Mouse (Mus musculus) midbrain, embryonic 13.5 days (tissue): ENCODE measurements around the gene Mroh8. TPM values are rescaled to one million over a fixed set of nuclear protein-coding genes. Genes with fewer than 3 reads are reported as not detected.
"Not testable (repeated sequence)": the region's sequence is repeated elsewhere in the genome, so short reads cannot be mapped to it uniquely, and the experiment has no call there.

Source experiments
- ATAC-seq: fragments of 200-750 bp; cut with Nextera tagmentation; 2 replicates; pipeline ENCODE4 v1.8.0; 2017; ENCODE audit warnings: mild to moderate bottlenecking, moderate TSS enrichment, moderate library complexity
- H3K27ac ChIP-seq: fragments of 300-500 bp; sonication (generic); 2 replicates; pipeline ENCODE4 v1.5.1; 2015; ENCODE audit warnings: inconsistent platforms, mild to moderate bottlenecking, moderate library complexity
- H3K27me3 ChIP-seq: fragments of 300-500 bp; sonication (generic); 2 replicates; pipeline ENCODE4 v1.6.1; 2015; ENCODE audit warnings: mild to moderate bottlenecking, inconsistent platforms
- H3K36me3 ChIP-seq: fragments of 300-500 bp; sonication (generic); 2 replicates; pipeline ENCODE4 v1.6.1; 2015; ENCODE audit warnings: mild to moderate bottlenecking, inconsistent platforms
- H3K4me1 ChIP-seq: fragments of 300-500 bp; sonication (generic); replicated peaks from 2 replicates; pipeline ENCODE4 v1.6.1; 2015; ENCODE audit warnings: inconsistent platforms
- H3K4me2 ChIP-seq: fragments of 300-500 bp; sonication (generic); replicated peaks from 2 replicates; pipeline ENCODE4 v1.6.1; 2015; ENCODE audit warnings: moderate library complexity, mild to moderate bottlenecking, inconsistent platforms
- H3K4me3 ChIP-seq: fragments of 300-500 bp; sonication (generic); replicated peaks from 2 replicates; pipeline ENCODE4 v1.5.1; 2015; ENCODE audit warnings: mild to moderate bottlenecking, inconsistent platforms
- H3K9ac ChIP-seq: fragments of 300-500 bp; sonication (generic); replicated peaks from 2 replicates; pipeline ENCODE4 v1.6.1; 2015; ENCODE audit warnings: mild to moderate bottlenecking, inconsistent platforms
- H3K9me3 ChIP-seq: fragments of 300-500 bp; sonication (generic); 2 replicates; pipeline ENCODE4 v1.6.1; 2016; ENCODE audit warnings: mild to moderate bottlenecking, inconsistent platforms
- WGBS: fragments of 180-500 bp; shearing (Covaris S2); methylation state at CpG from one replicate; pipeline ENCODE4 v1.1.7; 2015; 5-methylcytosine and 5-hydroxymethylcytosine counted together
- polyA plus RNA-seq: library from polyadenylated mRNA; unstranded; fragments of >200 nt; fragmentation: Nextera tagmentation; extraction: Ambion mirVana; gene quantifications from 2 replicates; pipeline ENCODE4 v1.2.1, GENCODE M21; 2015

Mroh8 gene
- polyA plus RNA-seq, 1 experiment from 2014 or later: 0.43 TPM

DNA sequence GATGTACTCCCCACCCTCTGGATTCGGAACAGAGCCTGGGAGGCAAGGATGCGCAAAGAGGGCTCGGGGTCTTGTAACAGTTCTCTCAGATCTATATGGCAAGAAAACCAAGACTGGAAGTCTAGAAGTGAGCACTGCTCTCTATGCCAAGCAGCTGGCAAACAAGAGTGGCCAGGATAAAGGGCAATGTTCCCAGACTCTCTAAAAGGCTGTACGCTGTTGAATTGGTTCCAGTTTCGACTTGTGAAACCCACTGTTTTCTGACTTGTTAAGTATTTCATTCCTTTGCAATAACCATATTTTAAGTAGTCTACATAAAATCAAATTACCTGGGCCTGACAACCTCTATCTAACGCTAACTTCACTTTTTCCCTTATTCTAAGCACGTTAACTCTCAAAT lies 67.6 kb downstream of the Mroh8 start:
- 97% methylated on average over 7 of the region's 7 CpGs for WGBS
- no peak for ATAC-seq
- no peaks in the 10 kb centered on the region for H3K4me1 ChIP-seq

DNA sequence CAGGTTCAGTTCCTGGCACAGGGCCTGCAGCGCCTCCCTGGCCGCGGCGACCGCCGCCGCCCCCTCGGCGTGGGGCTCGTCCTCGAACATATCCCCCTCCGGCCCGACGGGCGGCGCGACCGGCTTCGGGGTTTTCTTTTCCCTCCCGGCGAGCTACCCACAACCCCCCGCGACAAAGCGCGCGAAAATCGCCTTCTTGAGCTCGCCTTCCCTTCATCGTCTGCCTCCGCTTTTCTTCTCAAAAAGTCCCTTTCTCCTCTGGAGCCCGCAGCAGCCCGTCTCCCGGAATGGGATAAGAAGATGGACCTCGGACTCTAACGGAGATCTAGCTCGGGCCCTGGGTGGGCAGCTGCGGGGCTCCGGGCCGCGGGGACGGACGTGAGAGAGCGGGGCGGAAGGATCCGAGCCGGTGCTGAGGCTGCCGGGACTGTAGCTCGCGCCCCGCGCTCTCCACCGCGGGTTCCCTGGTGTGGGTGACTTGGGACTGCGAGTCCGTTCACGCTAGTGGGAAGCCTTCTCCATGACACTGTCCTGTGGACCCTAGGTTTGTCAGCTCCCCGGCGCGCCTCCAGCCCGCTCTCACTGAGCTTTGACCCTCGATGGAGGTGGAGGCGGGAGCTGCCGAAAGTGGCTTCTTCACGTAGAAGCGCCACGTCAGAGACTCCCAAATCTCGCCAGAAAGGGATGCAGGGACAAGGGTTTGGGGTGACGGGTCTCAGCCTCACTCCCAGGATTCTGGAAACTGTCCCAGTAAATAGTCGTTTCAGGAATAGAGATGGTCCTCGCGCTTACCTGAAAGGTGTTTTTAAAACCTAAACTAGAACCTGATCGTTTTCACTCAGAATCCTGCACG lies 74.8 kb downstream of the Mroh8 start, which contains the start of gene Rbl1:
Gene Rbl1, minus strand, starts transcription at position 169 of the 853 bp plus-strand sequence.
- Histone ChIP-seq H3K9me3 (no peaks in the 10 kb centered on the region), H3K4me1 (peaks cover 22% of the 10 kb centered on the region), H3K4me3 (peak within 1 kb of the TSS; percentile 82), H3K27ac (peak within 1 kb of the TSS; percentile 98), H3K4me2 (peak within 1 kb of the TSS; percentile 72), H3K27me3 (no peaks in the 10 kb centered on the region), H3K9ac (peak within 1 kb of the TSS; percentile 81), H3K36me3 (0 out of 2 replicates have a peak, but pooled peaks cover 3% of the 10 kb centered on the region)
- 2% methylated on average over 71 of the region's 73 CpGs for WGBS
- peak; percentile 90 for ATAC-seq

More for the DNA sequence above, 67.6 kb downstream of the Mroh8 start:
- Histone ChIP-seq H3K36me3 (no peaks in the 10 kb centered on the region), H3K9me3 (no peaks in the 10 kb centered on the region), H3K4me2 (no peak overlapping the region), H3K27me3 (no peaks in the 10 kb centered on the region), H3K27ac (no peak overlapping the region), H3K9ac (no peak overlapping the region), H3K4me3 (no peak overlapping the region)

DNA sequence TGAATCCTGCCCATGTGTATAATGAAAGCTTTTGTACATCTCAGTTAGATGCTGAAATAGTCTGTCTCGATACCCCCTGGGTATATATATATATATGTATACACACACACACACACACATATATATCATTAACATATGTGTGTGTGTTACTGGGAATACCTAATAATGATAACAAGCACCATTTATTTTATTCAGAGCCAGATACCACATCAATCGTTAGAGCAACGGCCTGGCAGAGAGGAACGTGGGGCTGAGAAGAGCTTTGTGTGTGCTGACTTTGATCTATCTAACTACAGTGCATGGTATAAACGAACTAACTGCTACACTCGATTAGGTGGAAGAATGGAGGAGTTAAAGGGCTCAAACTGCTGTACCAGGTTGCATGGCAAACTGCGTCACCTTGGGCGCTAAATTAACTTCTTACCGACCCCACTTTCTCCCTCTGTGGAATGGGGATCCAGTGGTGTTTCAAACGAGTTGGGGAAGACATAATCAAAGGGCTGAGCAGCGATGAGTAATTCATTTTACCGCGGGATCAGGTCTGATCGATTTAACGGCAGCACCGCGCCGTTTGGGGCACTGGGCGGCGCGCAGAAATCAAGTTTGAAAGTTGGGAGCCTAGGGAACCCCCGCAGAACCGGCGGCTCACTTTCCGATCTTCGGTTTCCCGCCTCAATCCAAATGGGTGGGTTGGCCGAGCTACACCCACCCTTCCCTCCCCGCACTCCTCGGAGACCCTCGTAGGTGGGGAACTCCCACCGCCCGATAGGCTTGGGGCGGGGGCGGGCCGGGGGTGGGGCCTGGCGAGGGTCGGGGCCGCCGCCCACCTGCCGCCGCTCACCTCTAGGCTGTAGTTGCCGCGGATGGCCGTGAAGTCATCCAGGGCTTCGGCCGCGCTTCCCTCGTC lies 75.6 kb downstream of the Mroh8 start:
- Histone ChIP-seq H3K4me2 (peak overlapping the region; percentile 72), H3K36me3 (peaks cover 11% of the 10 kb centered on the region), H3K27me3 (no peaks in the 10 kb centered on the region), H3K4me1 (peaks cover 22% of the 10 kb centered on the region), H3K9ac (peak overlapping the region; percentile 81), H3K4me3 (peak overlapping the region; percentile 82), H3K9me3 (no peaks in the 10 kb centered on the region), H3K27ac (peak overlapping the region; percentile 98)
- ATAC-seq: peak; percentile 87
- 1% methylated on average over 40 of the region's 49 CpGs for WGBS

DNA sequence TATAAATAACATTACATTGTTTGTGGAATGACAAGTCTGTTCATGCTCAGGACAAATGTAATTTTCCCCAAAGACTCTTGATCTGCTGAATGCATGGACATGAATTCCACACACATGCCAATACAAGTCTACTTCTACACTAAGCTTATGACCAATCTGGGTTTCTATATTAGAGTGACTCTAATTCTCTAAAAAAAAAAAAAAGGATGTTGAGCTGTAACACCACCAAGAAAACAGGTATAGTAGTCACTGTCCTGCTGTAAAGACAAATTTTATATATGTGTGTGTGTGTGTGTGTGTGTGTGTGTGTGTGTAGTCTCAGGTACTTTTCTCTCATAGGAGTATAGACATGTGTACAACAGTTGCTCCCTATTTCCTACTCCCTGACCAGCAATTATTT lies 76.3 kb downstream of the Mroh8 start:
- no peak for ATAC-seq
- Histone ChIP-seq H3K36me3 (peaks cover 15% of the 10 kb centered on the region), H3K4me2 (peak overlapping the region; percentile 72), H3K9me3 (no peaks in the 10 kb centered on the region), H3K4me3 (peak overlapping the region; percentile 82), H3K9ac (peak overlapping the region; percentile 81; the same call in 1 of the 2 replicates), H3K4me1 (peaks cover 22% of the 10 kb centered on the region), H3K27me3 (no peaks in the 10 kb centered on the region), H3K27ac (no peak overlapping the region)

DNA sequence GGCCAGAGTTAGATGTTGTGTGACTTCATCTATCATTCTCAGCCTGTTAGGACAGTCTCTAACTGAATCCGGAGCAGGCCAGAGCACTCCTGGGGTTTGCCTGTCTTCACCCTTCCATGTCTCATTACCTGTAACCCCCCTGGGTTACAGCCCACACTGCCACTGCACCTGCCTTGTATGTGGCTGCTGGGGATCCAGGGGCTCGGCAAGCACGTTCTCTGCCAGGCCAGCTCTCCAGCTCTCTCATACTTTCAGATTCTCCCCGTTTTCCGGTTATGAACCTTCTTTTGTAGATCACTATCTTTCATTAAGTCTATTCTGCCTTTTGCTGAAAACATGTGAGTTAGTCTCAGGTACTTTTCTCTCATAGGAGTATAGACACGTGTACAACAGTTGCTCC lies 77.0 kb downstream of the Mroh8 start:
- H3K27me3 ChIP-seq: no peaks in the 10 kb centered on the region
- 82% methylated on average over 6 of the region's 6 CpGs for WGBS
- no peak overlapping the region for H3K4me3 ChIP-seq
- H3K9ac ChIP-seq: no peak overlapping the region; the same call in 1 of the 2 replicates
- ATAC-seq: no peak
- peaks cover 18% of the 10 kb centered on the region for H3K36me3 ChIP-seq
- no peaks in the 10 kb centered on the region for H3K9me3 ChIP-seq
- H3K27ac ChIP-seq: no peak overlapping the region
- peaks cover 22% of the 10 kb centered on the region for H3K4me1 ChIP-seq
- peak overlapping the region; percentile 72 for H3K4me2 ChIP-seq

DNA sequence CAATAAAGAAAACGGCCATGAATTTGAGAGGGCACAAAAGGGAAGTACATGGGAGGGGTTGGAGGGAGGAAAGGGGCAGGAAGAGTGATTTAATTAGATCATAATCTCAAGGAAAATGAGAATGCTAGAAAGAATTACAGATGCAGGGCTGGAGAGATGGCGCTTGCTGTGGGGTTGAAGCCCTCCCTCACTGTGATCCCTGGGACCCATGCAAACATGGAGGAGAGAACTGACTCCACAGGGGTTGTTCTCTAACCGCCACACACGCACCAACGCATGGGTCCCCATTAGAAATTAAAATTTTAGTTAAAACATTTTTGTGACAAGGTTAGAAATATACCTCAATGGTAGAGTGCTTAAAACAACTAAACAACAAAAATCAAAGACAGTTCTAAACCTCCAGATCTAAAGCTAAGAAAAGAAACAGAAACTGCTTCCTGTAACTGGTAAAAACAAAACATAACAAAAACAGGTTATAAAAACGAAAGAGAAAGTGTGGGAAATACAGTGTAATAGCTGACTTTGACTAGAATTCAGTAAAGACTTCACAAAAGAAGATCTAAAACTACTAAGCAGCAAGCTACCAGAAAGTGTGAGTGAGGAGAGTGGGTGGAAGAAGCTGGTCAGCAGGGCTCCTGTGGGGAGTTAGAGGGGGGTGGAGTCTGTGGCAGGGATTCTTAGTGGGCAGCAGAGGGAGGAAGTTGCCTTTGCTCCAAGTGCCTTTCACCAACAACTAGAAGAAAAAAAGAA lies 78.1 kb downstream of the Mroh8 start:
- no peak overlapping the region for H3K27ac ChIP-seq
- H3K36me3 ChIP-seq: peaks cover 27% of the 10 kb centered on the region
- H3K27me3 ChIP-seq: no peaks in the 10 kb centered on the region
- H3K4me3 ChIP-seq: no peak overlapping the region
- H3K9me3 ChIP-seq: no peaks in the 10 kb centered on the region
- no peak overlapping the region for H3K9ac ChIP-seq
- WGBS: 84% methylated on average over 6 of the region's 6 CpGs
- H3K4me1 ChIP-seq: peaks cover 22% of the 10 kb centered on the region
- no peak for ATAC-seq
- no peak overlapping the region for H3K4me2 ChIP-seq

DNA sequence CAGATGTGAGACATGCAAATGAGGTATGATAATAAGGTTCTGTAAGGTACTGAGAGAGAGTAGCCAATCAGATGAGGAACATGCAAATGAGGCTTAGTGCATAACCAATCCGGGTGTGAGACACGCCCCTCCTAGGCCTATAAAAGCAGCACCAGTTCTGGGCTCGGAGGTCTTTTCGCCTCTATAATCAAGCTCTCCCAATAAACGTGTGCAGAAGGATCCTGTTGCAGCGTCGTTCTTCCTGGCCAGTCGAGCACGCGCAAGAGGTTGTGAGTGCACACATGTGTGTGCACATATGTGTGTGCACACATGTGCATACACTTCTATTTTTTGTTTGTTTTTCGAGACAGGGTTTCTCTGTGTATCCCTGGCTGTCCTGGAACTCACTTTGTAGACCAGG lies 80.9 kb downstream of the Mroh8 start:
- H3K9ac ChIP-seq, H3K9me3 ChIP-seq, H3K27ac ChIP-seq, H3K27me3 ChIP-seq, H3K4me2 ChIP-seq, ATAC-seq, H3K4me3 ChIP-seq: not testable (repeated sequence)
- Histone ChIP-seq H3K4me1 (peaks cover 13% of the 10 kb centered on the region), H3K36me3 (peaks cover 52% of the 10 kb centered on the region)
- 97% methylated on average over 11 of the region's 11 CpGs for WGBS

DNA sequence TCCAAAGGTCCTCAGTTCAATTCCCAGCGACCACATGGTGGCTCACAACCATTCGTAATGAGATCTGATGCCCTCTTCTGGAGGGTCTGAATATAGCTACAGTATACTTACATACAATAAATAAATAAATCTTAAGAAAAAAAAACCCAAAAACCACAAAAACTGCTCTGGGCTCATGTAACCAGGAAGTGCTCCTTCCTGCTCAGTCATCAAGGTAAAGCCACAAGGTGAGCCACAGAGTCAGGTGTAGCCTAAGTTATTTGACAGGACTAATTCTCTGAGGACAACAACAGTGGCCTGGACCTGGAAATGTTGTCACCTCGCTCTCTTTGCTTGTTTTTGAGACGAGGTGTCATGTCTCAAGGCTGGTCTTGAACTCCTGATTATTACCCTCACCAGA lies 88.7 kb downstream of the Mroh8 start:
- Histone ChIP-seq H3K4me2 (no peak overlapping the region), H3K27me3 (no peaks in the 10 kb centered on the region), H3K9ac (no peak overlapping the region), H3K4me3 (no peak overlapping the region), H3K9me3 (no peaks in the 10 kb centered on the region), H3K4me1 (no peaks in the 10 kb centered on the region), H3K27ac (no peak overlapping the region), H3K36me3 (peaks cover 86% of the 10 kb centered on the region)
- no peak for ATAC-seq
- 97% methylated on average over 4 of the region's 4 CpGs for WGBS

DNA sequence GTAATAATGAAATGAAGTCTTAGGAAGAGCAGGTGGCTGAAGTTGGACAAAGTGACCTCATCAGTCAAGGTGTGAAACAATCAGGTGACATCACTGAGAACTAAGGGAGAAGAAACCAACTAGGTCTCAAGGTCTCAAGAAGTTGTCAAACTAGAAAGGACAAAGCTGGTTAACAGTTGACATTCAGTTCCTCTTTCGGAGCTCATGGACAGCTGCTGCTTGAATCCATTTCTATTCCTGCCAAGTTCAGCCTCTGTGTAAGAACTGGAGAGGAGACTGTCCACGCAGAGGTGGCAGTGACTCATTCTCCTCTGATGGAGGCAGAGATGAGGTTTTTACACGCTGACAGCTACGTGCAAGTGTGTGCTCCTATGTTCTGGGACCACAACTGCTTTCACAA lies 92.1 kb downstream of the Mroh8 start:
- Histone ChIP-seq H3K36me3 (peaks cover 81% of the 10 kb centered on the region), H3K4me1 (no peaks in the 10 kb centered on the region), H3K4me2 (no peak overlapping the region), H3K27ac (no peak overlapping the region), H3K4me3 (no peak overlapping the region), H3K9ac (no peak overlapping the region), H3K9me3 (no peaks in the 10 kb centered on the region), H3K27me3 (no peaks in the 10 kb centered on the region)
- WGBS: 97% methylated on average over 4 of the region's 4 CpGs
- ATAC-seq: no peak

DNA sequence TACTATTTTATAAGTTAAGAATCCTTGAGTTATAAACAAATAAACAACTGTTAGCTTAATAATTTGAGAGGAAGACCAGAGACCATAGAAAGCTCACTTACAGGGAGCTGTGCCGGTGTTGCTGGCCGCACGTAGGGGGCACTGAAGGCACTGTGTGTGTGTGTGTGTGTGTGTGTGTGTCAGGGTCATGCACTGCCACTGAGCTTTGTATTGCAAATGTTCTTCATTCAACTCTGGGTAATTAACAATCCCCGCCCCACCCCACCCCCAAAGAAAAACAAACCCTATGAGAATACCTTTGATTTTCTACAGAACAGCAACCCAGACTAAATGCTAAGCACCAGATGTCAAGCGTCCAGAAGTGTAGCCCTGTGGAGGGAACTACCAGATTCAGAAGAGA lies 92.8 kb downstream of the Mroh8 start:
- Histone ChIP-seq H3K36me3 (peaks cover 80% of the 10 kb centered on the region), H3K27me3 (no peaks in the 10 kb centered on the region), H3K9me3 (no peaks in the 10 kb centered on the region), H3K9ac (no peak overlapping the region), H3K27ac (no peak overlapping the region), H3K4me1 (no peaks in the 10 kb centered on the region), H3K4me3 (no peak overlapping the region), H3K4me2 (no peak overlapping the region)
- WGBS: 49% methylated on average over 5 of the region's 5 CpGs
- ATAC-seq: no peak

DNA sequence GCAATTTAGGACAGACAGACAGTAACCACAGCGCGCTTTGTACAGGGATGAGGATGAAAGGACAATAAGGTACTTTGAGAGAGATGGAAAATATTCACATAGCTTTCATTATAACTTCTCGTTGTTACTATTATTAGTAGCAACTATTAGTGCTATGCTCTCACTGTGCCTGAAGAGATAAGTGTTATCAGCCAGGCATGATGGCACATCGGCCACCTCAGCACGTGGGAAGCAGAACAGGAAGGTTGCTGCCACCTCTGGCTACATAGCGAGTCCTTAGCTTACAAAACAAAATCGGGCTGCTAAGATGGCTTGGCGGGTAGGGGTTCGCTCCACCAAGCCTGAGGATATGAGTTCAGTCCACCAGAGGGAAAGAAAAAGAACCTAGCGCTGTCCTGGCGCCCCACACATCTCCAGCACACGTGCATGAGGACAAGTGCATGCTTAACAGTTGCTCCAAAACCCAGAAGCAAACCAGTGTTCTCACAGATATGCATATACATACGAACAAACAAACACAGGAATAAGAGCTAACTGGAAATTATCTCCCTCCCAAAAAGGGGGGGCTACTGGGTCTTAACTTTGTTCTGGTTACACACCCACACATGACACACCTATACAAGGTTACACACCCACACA lies 94.2 kb downstream of the Mroh8 start:
- no peak overlapping the region for H3K9ac ChIP-seq
- ATAC-seq: no peak
- no peak overlapping the region for H3K4me3 ChIP-seq
- H3K4me1 ChIP-seq: no peaks in the 10 kb centered on the region
- H3K4me2 ChIP-seq: no peak overlapping the region
- peaks cover 75% of the 10 kb centered on the region for H3K36me3 ChIP-seq
- no peak overlapping the region for H3K27ac ChIP-seq
- 94% methylated on average over 13 of the region's 13 CpGs for WGBS
- no peaks in the 10 kb centered on the region for H3K9me3 ChIP-seq
- no peaks in the 10 kb centered on the region for H3K27me3 ChIP-seq
